Mouse (Mus musculus) lung, embryonic 14.5 days (tissue): Measurements from ENCODE around the gene Cadm1. TPM values are rescaled to one million over a fixed set of nuclear protein-coding genes. Genes with fewer than 3 reads are reported as not detected.

Source experiments
- ATAC-seq: fragments of 200-750 bp; cut with Nextera tagmentation; 2 replicates; pipeline ENCODE4 v1.8.0; 2017; ENCODE audit warnings: mild to moderate bottlenecking, moderate TSS enrichment, moderate library complexity; ENCODE audit not compliant: insufficient read depth
- DNase-seq: peaks from one replicate; pipeline ENCODE4 v3.0.0-alpha.2; 2015
- H3K27ac ChIP-seq: fragments of 300-500 bp; sonication (generic); 2 replicates; pipeline ENCODE4 v1.5.1; 2014; ENCODE audit warnings: low read depth, mild to moderate bottlenecking, moderate library complexity
- H3K27me3 ChIP-seq: fragments of 300-500 bp; sonication (generic); 2 replicates; pipeline ENCODE4 v1.6.1; 2014; ENCODE audit warnings: low read length, control low read depth; ENCODE audit not compliant: insufficient read depth
- H3K36me3 ChIP-seq: fragments of 300-500 bp; sonication (generic); 2 replicates; pipeline ENCODE4 v1.6.1; 2014; ENCODE audit warnings: control low read depth; ENCODE audit not compliant: insufficient read depth
- H3K4me1 ChIP-seq: fragments of 300-500 bp; sonication (generic); 2 replicates; pipeline ENCODE4 v1.6.1; 2014; ENCODE audit warnings: antibody characterized with exemption, control low read depth; ENCODE audit not compliant: insufficient read depth
- H3K4me2 ChIP-seq: fragments of 300-500 bp; sonication (generic); 2 replicates; pipeline ENCODE4 v1.6.1; 2014; ENCODE audit warnings: mild to moderate bottlenecking
- H3K4me3 ChIP-seq: fragments of 300-500 bp; sonication (generic); 2 replicates; pipeline ENCODE4 v1.5.1; 2014; ENCODE audit warnings: low read depth, low read length
- H3K9ac ChIP-seq: fragments of 300-500 bp; sonication (generic); 2 replicates; pipeline ENCODE4 v1.6.1; 2014
- H3K9me3 ChIP-seq: fragments of 300-500 bp; sonication (generic); 2 replicates; pipeline ENCODE4 v1.6.1; 2016; ENCODE audit warnings: low read depth, low read length, control low read depth
- CTCF ChIP-seq: IDR thresholded peaks from 2 replicates; pipeline ENCODE4 v1.5.1; 2016; ENCODE audit warnings: antibody characterized with exemption, low read depth
- WGBS: fragments of 180-500 bp; shearing (Covaris S2); extraction: QIAGEN DNeasy Blood & Tissue Kit; methylation state at CpG from one replicate; pipeline ENCODE4 v1.1.7; 2014; 5-methylcytosine and 5-hydroxymethylcytosine counted together
- polyA plus RNA-seq: library from polyadenylated mRNA; unstranded; fragments of >200 nt; fragmentation: Nextera tagmentation; extraction: Ambion mirVana; gene quantifications from 2 replicates; pipeline ENCODE4 v1.2.1, GENCODE M21; 2014

Gene Cadm1
- polyA plus RNA-seq, 1 experiment from 2014 or later = 94.5 TPM

GRCm38 (mm10) chr9:47628550-47628949, 98.6 kb downstream of the Cadm1 start:
- Histone ChIP-seq H3K4me3 (no peak overlapping the region), H3K27ac (no peak overlapping the region), H3K4me1 (peaks cover 23% of the 10 kb centered on the region), H3K27me3 (no peaks in the 10 kb centered on the region), H3K9ac (no peak overlapping the region), H3K9me3 (no peaks in the 10 kb centered on the region), H3K4me2 (no peak overlapping the region), H3K36me3 (no peaks in the 10 kb centered on the region)
- no peak for DNase-seq
- 76% methylated on average over 1 of the region's 1 CpGs for WGBS
- no peak for TF ChIP-seq CTCF
- ATAC-seq = no peak

GRCm38 (mm10) chr9:47634695-47635094, 104.7 kb downstream of the Cadm1 start:
- H3K27ac ChIP-seq = no peak overlapping the region
- 50% methylated on average over 3 of the region's 3 CpGs for WGBS
- H3K4me1 ChIP-seq = no peaks in the 10 kb centered on the region
- no peaks in the 10 kb centered on the region for H3K9me3 ChIP-seq
- H3K27me3 ChIP-seq = no peaks in the 10 kb centered on the region
- no peak for ATAC-seq
- no peak overlapping the region for H3K9ac ChIP-seq
- no peak for DNase-seq
- H3K36me3 ChIP-seq = no peaks in the 10 kb centered on the region
- H3K4me3 ChIP-seq = no peak overlapping the region
- no peak overlapping the region for H3K4me2 ChIP-seq
- TF ChIP-seq CTCF = no peak

GRCm38 (mm10) chr9:47642663-47643062, 112.7 kb downstream of the Cadm1 start:
- H3K9ac ChIP-seq = no peak overlapping the region
- 40% methylated on average over 4 of the region's 4 CpGs for WGBS
- H3K4me3 ChIP-seq = no peak overlapping the region
- DNase-seq = peak; percentile 77
- peaks cover 8% of the 10 kb centered on the region for H3K4me1 ChIP-seq
- no peaks in the 10 kb centered on the region for H3K9me3 ChIP-seq
- H3K4me2 ChIP-seq = no peak overlapping the region
- H3K27ac ChIP-seq = no peak overlapping the region
- H3K27me3 ChIP-seq = no peaks in the 10 kb centered on the region
- no peaks in the 10 kb centered on the region for H3K36me3 ChIP-seq
- no peak; the same call in 1 of the 2 replicates for ATAC-seq
- TF ChIP-seq CTCF = no peak

- no peak for TF ChIP-seq CTCF
Measured at GRCm38 (mm10) chr9:47645056-47645455, 115.1 kb downstream of the Cadm1 start.

GRCm38 (mm10) chr9:47651431-47651830, 121.5 kb downstream of the Cadm1 start:
- H3K4me1 ChIP-seq = no peaks in the 10 kb centered on the region
- H3K36me3 ChIP-seq = no peaks in the 10 kb centered on the region
- WGBS = 82% methylated on average over 11 of the region's 11 CpGs
- TF ChIP-seq CTCF = no peak
- DNase-seq (peak; percentile 45), ATAC-seq (no peak)
- H3K4me3 ChIP-seq = no peak overlapping the region
- H3K9ac ChIP-seq = no peak overlapping the region
- H3K4me2 ChIP-seq = no peak overlapping the region
- no peaks in the 10 kb centered on the region for H3K9me3 ChIP-seq
- H3K27ac ChIP-seq = no peak overlapping the region
- no peaks in the 10 kb centered on the region for H3K27me3 ChIP-seq

More at GRCm38 (mm10) chr9:47645056-47645455, 115.1 kb downstream of the Cadm1 start:
- Histone ChIP-seq H3K9me3 (no peaks in the 10 kb centered on the region), H3K36me3 (no peaks in the 10 kb centered on the region), H3K4me3 (no peak overlapping the region), H3K4me2 (no peak overlapping the region), H3K27ac (no peak overlapping the region), H3K9ac (no peak overlapping the region), H3K4me1 (peaks cover 8% of the 10 kb centered on the region), H3K27me3 (no peaks in the 10 kb centered on the region)
- no peak for ATAC-seq
- 85% methylated on average over 2 of the region's 2 CpGs for WGBS
- no peak for DNase-seq

GRCm38 (mm10) chr9:47652203-47652602, 122.2 kb downstream of the Cadm1 start:
- Histone ChIP-seq H3K4me3 (no peak overlapping the region), H3K27me3 (no peaks in the 10 kb centered on the region), H3K4me2 (no peak overlapping the region), H3K4me1 (no peaks in the 10 kb centered on the region), H3K27ac (no peak overlapping the region), H3K36me3 (no peaks in the 10 kb centered on the region), H3K9ac (no peak overlapping the region), H3K9me3 (no peaks in the 10 kb centered on the region)
- ATAC-seq (no peak), DNase-seq (no peak)
- 64% methylated on average over 5 of the region's 5 CpGs for WGBS
- no peak for TF ChIP-seq CTCF

GRCm38 (mm10) chr9:47652936-47653335, 123.0 kb downstream of the Cadm1 start:
- no peak overlapping the region for H3K4me2 ChIP-seq
- no peaks in the 10 kb centered on the region for H3K9me3 ChIP-seq
- no peak overlapping the region for H3K4me3 ChIP-seq
- ATAC-seq (no peak), DNase-seq (peak; percentile 67)
- no peak overlapping the region for H3K27ac ChIP-seq
- no peaks in the 10 kb centered on the region for H3K4me1 ChIP-seq
- no peaks in the 10 kb centered on the region for H3K36me3 ChIP-seq
- WGBS = 42% methylated on average over 4 of the region's 4 CpGs
- no peak for TF ChIP-seq CTCF
- no peaks in the 10 kb centered on the region for H3K27me3 ChIP-seq
- no peak overlapping the region for H3K9ac ChIP-seq
